Mouse (Mus musculus) cerebellum, postnatal 4 days (tissue): ENCODE measurements around the gene Slfn8.
"Not testable (repeated sequence)": the region's sequence is repeated elsewhere in the genome, so short reads cannot be mapped to it uniquely, and the experiment has no call there.

ENCODE experiments used
- DNase-seq, 2 experiments: peaks; one replicate each; pipeline ENCODE4 v3.0.0; 2022; ENCODE audit warnings: low spot score in 2 of 2, mixed read lengths in 1 of 2

Slfn8 gene

GRCm38 (mm10) chr11:82991469-82992166, 29.0 kb downstream of the Slfn8 start, which contains the start of gene Slfn9:
Slfn9 (minus strand) TSS chr11:82991830.
- peak in 1 of 2 experiments; percentile 42 for DNase-seq

GRCm38 (mm10) chr11:82990612-82991385, 29.8 kb downstream of the Slfn8 start:
- DNase-seq: peak in 1 of 2 experiments; percentile 8

GRCm38 (mm10) chr11:82989357-82989756, 31.3 kb downstream of the Slfn8 start:
- DNase-seq: no peak

- no peak for DNase-seq
Observed at GRCm38 (mm10) chr11:82987621-82988020, 33.0 kb downstream of the Slfn8 start.

- DNase-seq: no peak
Observed at GRCm38 (mm10) chr11:82983193-82983592, 37.4 kb downstream of the Slfn8 start.

- not testable (repeated sequence) for DNase-seq
Observed at GRCm38 (mm10) chr11:82982409-82982808, 38.2 kb downstream of the Slfn8 start.

GRCm38 (mm10) chr11:82973916-82974315, 46.7 kb downstream of the Slfn8 start:
- DNase-seq: no peak

GRCm38 (mm10) chr11:82971590-82971974, 49.0 kb downstream of the Slfn8 start:
- DNase-seq: no peak

- DNase-seq: peak in 1 of 2 experiments; percentile 56
Observed at GRCm38 (mm10) chr11:82970712-82971589, 49.7 kb downstream of the Slfn8 start.

- DNase-seq: no peak
Observed at GRCm38 (mm10) chr11:82962215-82962614, 58.4 kb downstream of the Slfn8 start.

- no peak for DNase-seq
Observed at GRCm38 (mm10) chr11:82961743-82962142, 58.9 kb downstream of the Slfn8 start.

- DNase-seq: no peak
Observed at GRCm38 (mm10) chr11:82959613-82960012, 61.0 kb downstream of the Slfn8 start.

- no peak for DNase-seq
Observed at GRCm38 (mm10) chr11:82956925-82957324, 63.7 kb downstream of the Slfn8 start.

GRCm38 (mm10) chr11:82954631-82955030, 66.0 kb downstream of the Slfn8 start:
- DNase-seq: no peak

- DNase-seq: no peak
Observed at GRCm38 (mm10) chr11:82952612-82953542, 67.7 kb downstream of the Slfn8 start.
